Mouse (Mus musculus) natural killer cell, adult 2 months (primary cell): ENCODE measurements at regions not wholly inside any gene's neighbourhood (a gene's known extent, or its start where the extent isn't known, plus 50 kb on each side); places are given as distances from the start of the nearest gene placed in this dataset.

Source experiments
- DNase-seq, 2 experiments: peaks; one replicate each; pipeline ENCODE4 v3.0.0; 2022; ENCODE audit warnings: low spot score in 2 of 2

DNA sequence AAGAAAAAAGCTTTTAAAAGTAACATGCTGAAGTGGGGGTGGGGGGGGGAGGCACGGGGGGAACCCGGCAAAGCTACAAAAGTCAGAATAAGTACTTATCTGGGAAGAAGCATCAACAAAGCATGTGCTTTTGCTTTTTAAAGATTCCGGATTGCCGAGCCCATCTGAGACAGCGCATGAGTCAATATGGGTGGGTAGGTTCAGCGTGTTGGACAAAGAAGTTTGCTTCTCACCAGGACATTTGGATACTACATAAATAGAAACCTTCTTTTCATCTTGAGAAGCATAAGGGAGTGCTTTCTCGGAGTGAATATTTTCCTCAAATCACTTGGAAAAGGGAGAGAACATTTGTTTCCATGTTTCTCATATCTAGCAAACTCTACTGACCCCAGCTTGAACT, 414.1 kb downstream of the Klf5 start:
- no peak for DNase-seq

GRCm38 (mm10) chr14:99713069-99713830, 414.8 kb downstream of the Klf5 start:
- DNase-seq: no peak

DNA sequence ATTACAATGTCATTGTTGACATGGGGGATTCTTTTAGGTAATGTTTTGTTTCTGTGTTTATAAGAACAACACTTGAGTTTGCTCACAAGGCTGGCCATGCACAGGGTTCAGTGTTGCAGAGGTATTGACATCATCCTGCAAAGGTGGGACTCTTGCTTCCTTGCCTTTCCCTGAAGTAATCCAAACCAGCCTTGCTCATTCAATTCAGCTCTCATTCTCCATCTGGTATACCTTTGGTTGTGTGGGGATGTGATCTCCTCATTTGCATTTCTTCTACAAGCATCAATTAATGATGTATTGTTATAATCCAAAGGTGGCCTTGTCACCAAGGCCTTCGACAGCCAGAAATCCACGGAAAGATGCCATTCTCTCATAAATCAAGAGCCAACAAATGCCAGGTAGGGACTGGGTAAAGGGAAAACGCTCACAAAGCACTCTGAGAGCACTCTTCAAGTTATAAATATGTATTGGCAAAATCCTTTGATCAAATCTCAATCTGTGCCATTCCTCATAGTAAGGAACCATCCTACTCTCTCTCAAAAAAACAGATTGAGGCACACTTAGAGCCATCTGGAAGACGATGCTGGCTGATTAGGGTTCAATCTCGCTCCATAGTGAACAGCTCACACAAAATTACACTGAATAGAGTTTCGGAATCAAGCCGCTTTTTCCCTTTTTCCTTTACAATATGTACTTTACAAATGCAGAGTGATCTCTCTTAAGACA, 435.1 kb downstream of the Klf5 start:
- no peak for DNase-seq

GRCm38 (mm10) chr14:99734200-99734567, 435.7 kb downstream of the Klf5 start:
- no peak for DNase-seq

DNA sequence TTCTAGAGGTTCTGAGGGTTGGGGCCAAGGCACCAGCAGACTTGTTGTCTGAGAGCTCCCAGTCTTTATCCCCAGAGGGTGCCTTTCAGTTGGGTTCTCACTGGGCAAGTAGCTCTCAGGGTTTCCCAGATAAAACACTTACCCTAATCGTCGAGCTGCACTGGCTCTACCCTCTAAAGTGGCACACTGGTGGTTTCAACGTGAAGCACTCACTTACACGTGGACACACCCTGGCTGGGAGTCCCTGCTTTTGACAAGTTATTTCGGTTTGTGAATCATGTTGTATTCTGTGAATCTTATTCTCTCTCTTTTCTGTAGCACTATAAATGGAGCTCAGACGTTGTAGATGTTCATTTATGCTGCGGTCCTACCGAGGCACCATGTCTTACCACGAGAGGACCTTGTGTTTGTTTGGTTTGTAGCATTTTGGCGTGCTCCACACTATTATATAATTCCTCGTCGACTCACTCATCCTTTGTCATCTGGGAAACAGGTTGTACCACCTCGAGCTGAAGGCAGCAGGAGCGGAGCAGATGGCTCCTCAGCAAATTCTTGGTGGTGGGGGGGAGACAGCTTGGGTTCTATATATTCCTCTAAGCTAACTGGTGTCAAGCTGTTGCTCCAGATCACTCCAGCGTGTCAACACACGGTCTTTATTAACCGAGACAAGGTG, 445.3 kb downstream of the Klf5 start:
- no peak for DNase-seq

DNA sequence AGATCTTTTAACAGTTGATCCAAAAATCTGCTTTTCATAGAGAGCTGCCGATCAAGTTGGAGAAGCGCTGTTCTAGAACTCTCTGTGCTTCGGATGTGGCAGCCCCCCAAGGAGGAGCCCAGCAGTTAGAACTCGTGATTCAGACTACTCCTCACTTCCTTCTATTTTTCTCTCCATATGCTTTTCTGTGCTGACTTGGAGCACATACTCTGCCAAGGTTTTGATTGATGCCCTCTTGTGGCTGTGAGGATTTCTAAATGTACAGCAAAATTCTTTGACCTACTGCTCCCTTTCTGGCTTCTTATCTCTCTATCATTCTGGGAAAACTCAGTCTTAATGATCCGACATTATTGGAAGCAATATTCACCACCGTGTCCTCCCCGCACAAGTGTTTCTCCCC, 446.7 kb downstream of the Klf5 start:
- no peak for DNase-seq

DNA sequence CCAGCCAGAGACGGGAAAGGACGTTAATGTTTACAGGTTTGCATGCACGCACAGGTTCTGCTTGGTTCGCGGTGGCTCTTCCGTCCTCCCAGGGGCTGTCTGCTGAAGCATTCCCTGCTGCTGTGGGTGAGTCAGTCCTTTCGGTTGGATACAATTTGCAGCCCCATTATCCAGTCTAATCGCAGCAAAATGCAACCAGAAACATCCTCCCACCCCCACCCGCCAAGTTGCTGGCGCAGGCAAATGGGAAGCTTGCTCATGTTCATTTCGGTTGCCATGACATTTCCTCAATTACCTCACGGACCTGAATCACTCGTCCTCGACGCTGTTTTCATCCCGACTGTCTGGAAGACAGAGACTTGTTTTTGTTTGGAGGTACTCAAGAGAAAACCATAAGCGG, 449.7 kb downstream of the Klf5 start:
- no peak for DNase-seq

GRCm38 (mm10) chr14:99749308-99750305, 451.1 kb downstream of the Klf5 start:
- DNase-seq: no peak

- DNase-seq: no peak
Measured at GRCm38 (mm10) chr14:99758045-99758444, 459.6 kb downstream of the Klf5 start.

DNA sequence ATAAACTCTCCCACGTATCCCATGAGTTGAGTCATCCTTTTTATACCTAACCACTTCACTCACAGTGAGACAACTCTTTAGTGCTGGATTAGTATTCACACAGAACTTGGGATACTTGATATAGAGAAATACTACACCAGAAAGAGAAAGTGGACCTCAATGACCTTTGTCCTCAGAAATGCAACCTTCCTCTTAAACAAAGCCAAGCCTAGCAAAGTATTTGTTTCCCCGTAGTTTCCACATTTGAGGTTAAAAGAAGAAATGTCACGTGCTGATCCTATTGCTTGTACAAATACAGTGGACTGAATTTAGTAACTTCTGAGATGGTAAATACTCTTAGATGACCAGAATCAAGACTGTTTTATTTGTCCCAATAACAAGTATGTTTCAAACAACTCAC, 464.8 kb downstream of the Klf5 start:
- no peak for DNase-seq

DNA sequence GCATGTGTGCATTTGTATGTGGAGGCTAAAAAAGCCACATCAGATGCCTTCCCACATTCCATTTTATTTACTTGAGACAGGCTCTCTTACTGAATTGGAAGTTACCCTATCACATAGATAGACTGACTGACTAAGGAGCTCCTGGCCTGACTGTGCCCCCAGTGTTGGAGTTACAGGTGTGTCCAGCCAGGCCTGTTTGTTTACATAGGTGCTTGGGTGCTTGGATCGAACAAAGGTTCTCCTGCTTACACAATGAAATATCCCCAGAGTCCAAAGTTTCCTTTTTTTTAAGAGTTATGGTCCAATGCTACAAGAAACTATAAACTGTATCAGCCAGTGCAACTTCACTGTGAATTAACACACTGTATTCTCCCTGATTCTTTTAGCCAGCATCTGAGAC, 472.5 kb downstream of the Klf5 start:
- DNase-seq: no peak

- DNase-seq: no peak
Measured at GRCm38 (mm10) chr14:99772774-99773423, 474.4 kb downstream of the Klf5 start.

DNA sequence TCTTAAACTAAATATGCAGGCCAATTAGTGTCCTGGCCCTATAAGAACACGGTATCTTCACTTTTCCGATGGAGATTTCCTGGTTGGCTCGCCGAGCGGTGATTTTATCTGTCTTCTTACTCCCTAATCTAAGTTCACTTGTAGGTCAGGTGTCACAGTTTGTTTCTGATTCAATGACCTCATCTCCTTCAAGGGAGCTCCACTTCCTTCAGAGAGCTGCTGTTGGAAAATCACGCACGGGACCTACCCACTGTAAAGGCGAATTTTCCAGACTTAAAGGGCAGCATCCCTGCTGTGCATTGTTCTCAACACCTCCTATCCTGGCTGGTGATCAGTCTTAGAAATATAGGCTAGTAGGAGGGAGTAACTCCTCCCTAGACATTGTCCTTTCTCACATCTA, 480.0 kb downstream of the Klf5 start:
- DNase-seq: no peak

- DNase-seq: no peak
Measured at GRCm38 (mm10) chr14:99778957-99779356, 480.5 kb downstream of the Klf5 start.

- no peak for DNase-seq
Measured at GRCm38 (mm10) chr14:99783646-99784045, 485.2 kb downstream of the Klf5 start.

- DNase-seq: no peak
Measured at GRCm38 (mm10) chr14:99785106-99785505, 486.6 kb downstream of the Klf5 start.

- DNase-seq: no peak
Measured at GRCm38 (mm10) chr14:99786367-99786766, 487.9 kb downstream of the Klf5 start.

GRCm38 (mm10) chr14:99788185-99788584, 489.7 kb downstream of the Klf5 start:
- no peak for DNase-seq

GRCm38 (mm10) chr14:99796293-99796692, 488.2 kb downstream of the Klf12 start:
- no peak for DNase-seq

GRCm38 (mm10) chr14:99806052-99806451, 478.4 kb downstream of the Klf12 start:
- no peak for DNase-seq

GRCm38 (mm10) chr14:99806599-99806998, 477.9 kb downstream of the Klf12 start:
- DNase-seq: no peak
